Mouse (Mus musculus) embryonic fibroblast, embryonic 13.5 days (primary cell): ENCODE measurements at regions not wholly inside any gene's neighbourhood (a gene's known extent, or its start where the extent isn't known, plus 50 kb on each side); places are given as distances from the start of the nearest gene placed in this dataset.

Source experiments
- CTCF ChIP-seq: IDR thresholded peaks from 2 replicates; pipeline ENCODE4 v1.5.1; 2011; ENCODE audit warnings: mild to moderate bottlenecking, control low read depth, low read length, moderate library complexity, borderline replicate concordance; ENCODE audit not compliant: insufficient read depth
- POLR2A ChIP-seq: IDR thresholded peaks from 2 replicates; pipeline ENCODE4 v1.6.1; 2011; ENCODE audit warnings: low read depth, mild to moderate bottlenecking, control low read depth, low read length, moderate library complexity

DNA sequence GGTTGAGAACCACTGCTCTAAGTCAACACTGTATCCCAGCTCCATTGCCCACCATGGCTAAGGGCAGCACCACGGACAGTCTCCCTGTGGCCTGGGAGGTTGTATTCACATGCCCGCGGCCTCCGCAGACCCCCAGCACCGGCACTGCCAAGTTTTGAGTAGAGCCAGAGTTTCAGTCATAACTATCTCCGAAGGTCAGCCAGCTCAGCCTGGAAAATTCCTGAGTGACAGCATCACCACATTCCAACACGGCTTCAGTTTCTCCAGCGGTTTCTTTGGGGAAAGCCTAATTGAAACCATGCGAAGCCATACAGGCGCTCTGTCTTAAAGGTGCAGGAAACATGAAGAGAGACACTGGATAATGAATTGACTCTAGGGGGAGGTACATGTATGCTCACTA lies 271.5 kb upstream of the Sulf2 start:
- TF ChIP-seq CTCF = no peak
- no peak for TF ChIP-seq POLR2A
